Mouse (Mus musculus) olfactory bulb, adult 2 months (tissue): Measurements from ENCODE around the gene Asap2. TPM values are rescaled to one million over a fixed set of nuclear protein-coding genes. Genes with fewer than 3 reads are reported as not detected.

Experiments used
- H3K27ac ChIP-seq: fragments of 200-500 bp; 2 replicates; pipeline ENCODE4 v1.5.1; 2012; ENCODE audit warnings: low read depth, low read length; ENCODE audit not compliant: insufficient read depth
- H3K4me1 ChIP-seq: fragments of 200-500 bp; 2 replicates; pipeline ENCODE4 v1.6.1; 2012; ENCODE audit warnings: low read length; ENCODE audit not compliant: control insufficient read depth, insufficient read depth
- H3K4me3 ChIP-seq: fragments of 200-500 bp; 2 replicates; pipeline ENCODE4 v1.5.1; 2012; ENCODE audit warnings: mild to moderate bottlenecking, low read depth, low read length, moderate library complexity; ENCODE audit not compliant: insufficient read depth
- CTCF ChIP-seq: fragments of 200-500 bp; IDR thresholded peaks from 2 replicates; pipeline ENCODE4 v1.5.1; 2012; ENCODE audit warnings: low read depth, mild to moderate bottlenecking, low read length, moderate library complexity; ENCODE audit not compliant: insufficient read depth
- POLR2A ChIP-seq: fragments of 200-500 bp; IDR thresholded peaks from 2 replicates; pipeline ENCODE4 v1.6.1; 2012; ENCODE audit warnings: mild to moderate bottlenecking, low read depth, low read length, moderate library complexity; ENCODE audit not compliant: insufficient read depth
- WGBS: fragments of 180-500 bp; shearing (Covaris S2); methylation state at CpG from one replicate; pipeline ENCODE4 v1.1.7; 2018; 5-methylcytosine and 5-hydroxymethylcytosine counted together
- polyA plus RNA-seq: library from polyadenylated mRNA; stranded (reverse); fragments of >200 nt; gene quantifications from 2 replicates; pipeline ENCODE4 v1.2.4, GENCODE M21; 2012; ENCODE audit warnings: low replicate concordance; ENCODE audit not compliant: missing spikeins, insufficient read depth, insufficient read length

Gene Asap2
- polyA plus RNA-seq, 1 experiment = not detected

DNA sequence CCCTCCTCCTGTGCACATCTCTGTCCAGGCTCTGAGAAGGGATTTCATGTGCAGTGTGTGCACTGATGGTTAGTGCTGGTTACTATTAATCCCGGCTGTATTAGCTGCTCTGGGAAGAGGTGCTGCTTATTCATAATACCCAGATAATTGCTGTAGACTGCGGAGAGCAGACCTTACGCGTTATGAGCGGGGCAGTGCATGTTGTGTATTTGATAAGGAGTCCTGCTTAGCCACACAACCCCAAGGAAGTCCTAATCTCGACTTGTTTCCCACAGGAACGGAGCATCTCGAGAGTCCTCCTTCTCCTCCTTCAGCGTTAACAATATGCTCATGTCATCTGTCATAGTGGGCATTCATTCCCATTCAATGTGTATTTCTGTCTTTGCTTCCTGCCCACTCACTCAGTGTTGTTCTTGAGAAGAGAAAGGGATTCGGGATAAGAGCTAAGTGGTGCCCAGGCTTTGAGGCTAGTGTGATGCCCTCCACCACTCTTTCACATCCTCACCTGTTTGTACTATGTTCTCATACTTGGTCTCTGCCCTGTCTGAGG is 140.1 kb downstream of the Asap2 start:
- no peak overlapping the region for H3K4me3 ChIP-seq
- no peak overlapping the region for H3K27ac ChIP-seq
- peaks cover 16% of the 10 kb centered on the region for H3K4me1 ChIP-seq
- TF ChIP-seq POLR2A (no peak), CTCF (no peak)
- WGBS = 87% methylated on average over 10 of the region's 10 CpGs

DNA sequence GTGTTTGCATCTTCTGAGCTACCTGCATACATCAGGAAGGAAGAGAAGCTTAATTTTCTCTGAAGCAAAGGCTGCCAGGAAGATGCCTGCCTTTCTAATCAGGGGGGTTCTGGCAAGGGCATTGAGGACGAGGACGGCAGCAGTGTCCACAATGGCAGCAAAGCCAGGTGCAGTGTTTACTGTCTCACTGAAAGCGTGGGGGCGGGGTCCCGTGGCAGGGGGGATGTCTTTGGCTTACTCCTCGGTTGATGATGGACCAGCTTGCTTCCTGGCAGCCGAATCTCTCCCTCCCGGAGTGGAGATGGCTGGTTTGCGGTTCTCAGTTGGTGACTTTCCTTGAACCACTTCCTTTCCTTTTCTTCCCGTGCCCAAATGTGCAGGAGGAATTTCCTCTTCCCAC is 142.3 kb downstream of the Asap2 start:
- H3K4me1 ChIP-seq = peaks cover 28% of the 10 kb centered on the region
- TF ChIP-seq CTCF (no peak), POLR2A (no peak)
- 26% methylated on average over 10 of the region's 10 CpGs for WGBS
- no peak overlapping the region for H3K27ac ChIP-seq
- no peak overlapping the region for H3K4me3 ChIP-seq

DNA sequence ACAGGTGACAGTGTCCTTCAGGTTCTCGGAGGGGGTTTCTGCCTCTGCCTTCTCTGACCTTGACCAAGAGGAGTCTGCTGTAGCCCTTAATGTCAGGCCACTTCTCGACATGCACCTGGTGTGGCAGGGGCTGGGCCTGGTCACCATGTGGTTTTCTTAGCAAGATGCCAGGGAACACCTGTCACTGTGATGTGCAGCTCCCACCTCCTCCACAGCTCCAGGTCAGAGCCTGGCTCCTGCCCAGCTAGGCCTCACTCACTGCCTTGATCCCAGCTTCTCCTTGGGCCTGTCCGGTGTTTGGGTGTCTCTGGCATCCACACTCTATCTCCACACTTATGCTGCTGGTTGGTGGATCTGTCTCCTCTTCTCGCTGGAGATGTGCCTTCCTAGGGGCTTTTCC is 142.8 kb downstream of the Asap2 start:
- Histone ChIP-seq H3K4me3 (no peak overlapping the region), H3K4me1 (peaks cover 28% of the 10 kb centered on the region), H3K27ac (no peak overlapping the region)
- TF ChIP-seq POLR2A (no peak), CTCF (no peak)
- WGBS = 80% methylated on average over 4 of the region's 4 CpGs

DNA sequence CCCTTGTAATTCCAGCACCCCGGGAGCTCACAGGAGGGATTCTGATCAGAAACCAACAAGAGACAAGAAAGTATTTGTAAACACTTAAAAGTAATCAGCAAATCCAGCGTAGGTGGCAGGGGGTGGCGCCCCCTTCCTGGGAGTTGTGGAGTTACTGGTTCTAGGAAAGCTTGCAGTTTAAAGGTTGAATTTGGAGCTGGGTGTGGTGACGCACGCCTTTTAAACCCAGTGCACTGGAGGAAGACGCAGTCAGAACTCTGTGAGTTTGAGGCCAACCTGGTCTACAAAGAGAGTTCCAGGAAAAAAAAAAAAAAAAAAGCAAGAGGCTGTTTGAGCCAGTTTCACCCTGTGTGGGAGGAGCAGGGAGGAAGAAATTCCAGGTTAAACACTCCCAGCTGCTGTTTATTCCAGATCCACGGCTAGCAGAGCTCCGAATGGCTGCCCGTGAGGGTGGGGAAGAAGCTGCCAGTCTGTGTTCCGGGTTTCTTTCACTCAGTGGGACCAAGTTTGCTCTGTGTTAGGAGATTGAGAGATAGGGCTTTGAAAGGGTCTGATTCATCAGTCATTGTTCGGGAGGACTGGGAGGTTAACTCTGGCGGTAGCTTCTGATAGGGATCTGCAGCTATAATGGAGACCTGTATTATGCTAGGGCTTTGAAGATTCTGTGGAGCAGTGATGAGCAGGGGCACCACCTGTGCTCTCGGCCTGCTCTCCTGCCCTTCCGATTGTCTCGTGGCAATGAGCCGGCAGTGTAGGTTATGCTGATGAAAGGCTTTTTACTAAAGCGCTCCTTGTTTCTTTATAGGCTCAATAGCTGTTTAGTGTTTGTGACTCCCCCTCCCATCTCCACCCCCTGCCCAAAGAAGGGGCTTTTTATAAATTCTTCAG is 144.0 kb downstream of the Asap2 start:
- WGBS = 79% methylated on average over 17 of the region's 17 CpGs
- H3K4me3 ChIP-seq = no peak overlapping the region
- no peak overlapping the region for H3K27ac ChIP-seq
- H3K4me1 ChIP-seq = peaks cover 28% of the 10 kb centered on the region
- TF ChIP-seq CTCF = no peak
- no peak for TF ChIP-seq POLR2A

DNA sequence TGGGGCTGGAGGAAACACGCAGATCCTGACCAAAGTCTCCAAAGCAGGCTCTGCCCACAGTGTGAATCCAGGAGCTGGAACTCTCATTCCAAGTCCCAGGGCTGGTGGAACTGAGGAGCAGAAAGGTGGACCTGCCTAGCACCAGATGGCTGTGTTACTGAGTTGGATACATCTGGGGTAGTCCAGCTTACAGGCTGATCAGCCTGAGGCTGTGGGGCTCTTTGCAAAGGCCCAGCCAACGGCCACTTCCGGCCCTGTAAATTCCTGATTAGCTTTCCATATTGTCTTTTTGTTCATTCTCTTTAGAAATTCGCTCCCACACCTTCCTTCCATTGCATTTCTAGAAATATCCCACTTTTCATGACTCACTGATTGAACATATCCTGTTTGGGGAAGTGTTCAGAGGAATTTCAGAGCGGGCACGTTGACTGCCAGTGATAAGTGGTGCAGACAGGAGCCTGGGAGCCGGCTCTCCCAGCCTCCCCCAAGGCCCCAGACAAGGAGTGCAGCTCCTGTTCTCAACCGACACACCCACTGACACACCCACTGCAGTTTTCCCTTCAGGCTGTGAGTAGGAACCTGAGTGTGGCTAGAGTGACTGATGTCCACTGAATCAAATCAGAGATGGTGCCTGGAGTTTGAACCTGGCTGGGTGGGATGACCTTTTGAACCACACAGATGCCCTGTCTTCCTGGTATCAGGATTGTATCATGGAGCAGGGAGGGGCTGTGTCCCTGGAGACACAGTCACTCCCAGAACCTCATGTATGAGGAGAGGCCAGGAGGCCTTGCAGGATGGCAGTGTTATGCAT is 145.6 kb downstream of the Asap2 start:
- no peak for TF ChIP-seq POLR2A
- TF ChIP-seq CTCF = no peak
- 70% methylated on average over 8 of the region's 8 CpGs for WGBS
- Histone ChIP-seq H3K4me1 (peaks cover 28% of the 10 kb centered on the region), H3K27ac (no peak overlapping the region), H3K4me3 (no peak overlapping the region)

DNA sequence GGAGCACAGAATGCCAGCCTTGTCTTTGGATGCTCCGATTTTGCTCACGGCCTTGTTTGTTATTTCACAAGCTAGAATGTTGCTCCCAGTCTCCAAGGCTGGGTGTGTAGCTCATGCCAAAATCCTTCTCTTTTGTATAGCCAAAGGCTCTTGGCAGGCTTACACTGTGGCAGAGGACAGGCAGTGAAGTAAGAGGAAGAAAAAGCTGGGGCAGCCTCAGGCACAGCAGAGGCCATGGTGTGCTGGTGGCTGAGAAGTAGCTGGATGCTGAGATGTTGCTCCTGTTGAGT is 146.1 kb downstream of the Asap2 start:
- Histone ChIP-seq H3K4me3 (no peak overlapping the region), H3K4me1 (peaks cover 28% of the 10 kb centered on the region), H3K27ac (peak overlapping the region; percentile 23; the same call in 1 of the 2 replicates)
- WGBS = 50% methylated on average over 2 of the region's 2 CpGs
- TF ChIP-seq POLR2A (no peak), CTCF (no peak)

DNA sequence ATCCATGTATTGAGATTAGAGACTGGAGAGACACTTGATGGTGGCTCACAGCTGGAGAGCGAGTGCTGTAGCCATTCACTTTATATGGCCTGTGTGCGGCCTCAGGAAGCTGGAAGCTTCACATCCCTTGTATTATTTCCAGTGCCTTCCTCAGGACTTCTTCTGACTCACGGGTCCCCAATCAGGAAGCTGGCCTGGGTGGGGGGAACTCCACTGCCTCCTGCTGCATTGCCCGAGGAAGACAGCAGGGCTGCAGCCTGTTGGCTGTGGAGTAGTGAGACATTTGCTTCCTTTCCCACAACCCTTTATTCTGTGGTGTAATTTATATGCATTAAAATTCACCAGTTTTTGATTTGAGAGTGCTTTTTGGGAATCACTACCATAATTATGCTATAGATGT is 149.3 kb downstream of the Asap2 start:
- no peak overlapping the region for H3K27ac ChIP-seq
- 63% methylated on average over 4 of the region's 4 CpGs for WGBS
- peaks cover 23% of the 10 kb centered on the region for H3K4me1 ChIP-seq
- no peak for TF ChIP-seq CTCF
- no peak for TF ChIP-seq POLR2A
- H3K4me3 ChIP-seq = no peak overlapping the region

DNA sequence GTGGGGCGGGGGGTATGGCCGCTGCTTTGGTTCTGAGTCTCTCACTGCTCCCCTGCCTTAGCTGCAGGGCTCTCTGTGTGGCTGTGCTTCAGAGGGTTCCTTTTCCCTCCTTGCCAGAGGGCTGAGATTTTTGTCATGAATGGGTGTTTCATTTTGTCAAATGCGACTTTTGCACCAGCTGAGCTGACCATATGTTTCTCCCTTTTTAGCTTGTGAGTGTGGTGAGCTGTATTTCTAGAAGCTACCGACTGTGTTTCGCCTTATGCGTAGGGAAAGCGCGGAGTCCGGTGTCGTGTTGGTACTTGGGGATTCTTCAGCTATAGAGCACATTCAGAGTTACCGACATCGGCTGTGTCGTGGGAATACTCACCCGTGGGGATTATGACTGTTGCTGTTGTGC is 149.9 kb downstream of the Asap2 start:
- H3K4me1 ChIP-seq = peaks cover 23% of the 10 kb centered on the region

DNA sequence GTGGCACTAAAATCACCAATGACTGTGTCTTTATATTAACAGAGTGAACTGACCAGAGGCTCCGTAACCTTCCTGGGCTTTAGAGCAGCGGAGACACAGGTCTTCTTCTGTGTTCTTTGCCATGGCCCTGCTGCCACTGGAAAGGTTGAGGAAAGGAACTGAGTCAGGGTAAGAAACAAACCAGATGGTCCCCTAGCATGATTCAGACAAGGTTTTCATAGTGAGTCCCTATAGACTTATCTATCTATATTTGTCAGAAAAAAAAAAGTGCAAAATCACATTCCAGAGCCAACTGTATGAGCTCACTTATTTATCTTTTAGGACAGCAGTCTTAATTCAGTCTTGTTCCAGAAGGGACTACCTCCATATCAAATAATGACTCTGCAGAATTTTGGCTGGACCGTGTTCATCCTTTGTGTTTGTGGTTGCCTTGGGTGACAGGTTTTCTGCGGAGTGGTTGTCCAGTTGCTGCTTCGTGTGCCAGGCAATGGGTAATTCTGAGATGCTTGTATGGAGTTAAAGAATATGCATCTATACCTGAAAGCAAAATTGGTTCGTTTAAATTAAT is 150.6 kb downstream of the Asap2 start:
- Histone ChIP-seq H3K27ac (no peak overlapping the region), H3K4me1 (peaks cover 18% of the 10 kb centered on the region), H3K4me3 (no peak overlapping the region)
- TF ChIP-seq CTCF (no peak), POLR2A (no peak)
- 88% methylated on average over 6 of the region's 6 CpGs for WGBS

More for the DNA sequence above, 149.9 kb downstream of the Asap2 start:
- TF ChIP-seq POLR2A (no peak), CTCF (no peak)
- WGBS = 73% methylated on average over 14 of the region's 14 CpGs
- no peak overlapping the region for H3K4me3 ChIP-seq
- no peak overlapping the region for H3K27ac ChIP-seq
